Mouse (Mus musculus) heart, embryonic 14.5 days (tissue): ENCODE measurements around the gene Nxt1. TPM values are rescaled to one million over a fixed set of nuclear protein-coding genes. Genes with fewer than 3 reads are reported as not detected.

Experiments used
- ATAC-seq: fragments of 200-750 bp; cut with Nextera tagmentation; 2 replicates; pipeline ENCODE4 v1.8.0; 2017; ENCODE audit warnings: low read depth, moderate TSS enrichment; ENCODE audit not compliant: insufficient number of reproducible peaks, insufficient read depth, low FRiP score
- H3K27ac ChIP-seq, 2 experiments: fragments of 200-500 bp in 1 of 2; fragments of 300-500 bp in 1 of 2; sonication (generic) in 1 of 2; replicated peaks in 1 of 2; 2 replicates each; pipeline ENCODE4 v1.5.1; 2012 to 2014; ENCODE audit warnings: low read depth in 2 of 2, low read length in 2 of 2, control low read depth in 1 of 2, mild to moderate bottlenecking in 1 of 2, mixed read lengths in 1 of 2; ENCODE audit not compliant: control insufficient read depth in 1 of 2, insufficient read depth in 1 of 2
- H3K27me3 ChIP-seq: fragments of 300-500 bp; sonication (generic); 2 replicates; pipeline ENCODE4 v1.6.1; 2014; ENCODE audit warnings: mild to moderate bottlenecking, low read length, control low read depth; ENCODE audit not compliant: control insufficient read depth, insufficient read depth
- H3K36me3 ChIP-seq: fragments of 300-500 bp; sonication (generic); 2 replicates; pipeline ENCODE4 v1.6.1; 2014; ENCODE audit warnings: mild to moderate bottlenecking, control low read depth, low read length, mixed read lengths; ENCODE audit not compliant: control insufficient read depth, insufficient read depth
- H3K4me1 ChIP-seq, 2 experiments: fragments of 200-500 bp in 1 of 2; fragments of 300-500 bp in 1 of 2; sonication (generic) in 1 of 2; 2 replicates each; pipeline ENCODE4 v1.6.1; 2012 to 2014; ENCODE audit warnings: low read length in 2 of 2, control low read depth in 1 of 2, mixed read lengths in 1 of 2; ENCODE audit not compliant: control insufficient read depth in 2 of 2, insufficient read depth in 2 of 2
- H3K4me2 ChIP-seq: fragments of 300-500 bp; sonication (generic); 2 replicates; pipeline ENCODE4 v1.6.1; 2014; ENCODE audit warnings: mild to moderate bottlenecking, low read length
- H3K4me3 ChIP-seq, 2 experiments: fragments of 200-500 bp in 1 of 2; fragments of 300-500 bp in 1 of 2; sonication (generic) in 1 of 2; 2 replicates each; pipeline ENCODE4 v1.5.1; 2012 to 2014; ENCODE audit warnings: low read length in 2 of 2, mild to moderate bottlenecking in 2 of 2, control low read depth in 1 of 2, low read depth in 1 of 2, moderate library complexity in 1 of 2; ENCODE audit not compliant: control insufficient read depth in 1 of 2, insufficient read depth in 1 of 2
- H3K9ac ChIP-seq: fragments of 300-500 bp; sonication (generic); 2 replicates; pipeline ENCODE4 v1.6.1; 2014; ENCODE audit warnings: mild to moderate bottlenecking, low read length
- H3K9me3 ChIP-seq: fragments of 300-500 bp; sonication (generic); 2 replicates; pipeline ENCODE4 v1.6.1; 2016; ENCODE audit warnings: low read length, control low read depth; ENCODE audit not compliant: control insufficient read depth
- WGBS: fragments of 180-500 bp; shearing (Covaris S2); extraction: QIAGEN DNeasy Blood & Tissue Kit; methylation state at CpG from one replicate; pipeline ENCODE4 v1.1.7; 2014; 5-methylcytosine and 5-hydroxymethylcytosine counted together
- polyA plus RNA-seq: library from polyadenylated mRNA; unstranded; fragments of >200 nt; fragmentation: Nextera tagmentation; extraction: Ambion mirVana; gene quantifications from 2 replicates; pipeline ENCODE4 v1.2.1, GENCODE M21; 2014

Gene Nxt1
- polyA plus RNA-seq, 1 experiment from 2014 or later = 52.3 TPM

DNA sequence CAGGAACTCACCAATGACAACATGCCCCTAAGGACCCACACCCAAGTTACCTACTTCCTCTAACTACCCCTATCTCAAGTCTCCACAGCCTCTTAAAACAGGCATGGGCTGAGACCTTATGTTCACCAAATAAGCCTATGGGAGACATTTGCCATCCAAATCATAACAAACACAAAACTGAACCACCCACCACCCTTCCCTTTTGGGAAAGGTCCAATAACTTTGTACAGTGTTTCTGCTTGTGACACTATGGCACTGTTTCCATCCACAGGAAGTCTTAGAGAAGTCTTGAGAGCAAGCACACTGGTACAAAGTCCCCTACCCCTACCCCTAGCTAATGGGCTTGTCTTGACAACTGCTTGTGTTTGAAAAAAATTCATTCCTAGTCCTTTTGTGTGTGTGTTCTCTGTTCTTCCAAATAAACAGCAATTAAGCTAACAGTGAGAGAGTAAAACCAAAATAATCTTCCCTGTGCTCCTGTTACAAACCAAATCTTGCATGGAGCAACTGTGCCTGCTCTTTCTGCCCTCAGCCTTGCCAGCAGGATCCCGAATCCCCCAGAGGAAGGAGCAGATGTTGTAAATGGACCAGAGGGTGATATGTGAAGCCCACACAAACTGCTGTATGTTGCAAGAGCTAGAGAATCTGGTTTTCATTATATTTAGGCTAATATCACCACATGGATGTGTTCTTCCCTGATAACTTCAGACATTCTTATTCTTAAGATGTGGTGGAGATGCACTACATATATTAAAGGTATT, 29.6 kb upstream of the Nxt1 start:
- no peak for ATAC-seq
- H3K9ac ChIP-seq = no peak overlapping the region
- H3K36me3 ChIP-seq = no peaks in the 10 kb centered on the region
- H3K4me1 ChIP-seq = no peaks in the 10 kb centered on the region
- WGBS = 44% methylated on average over 1 of the region's 1 CpGs
- H3K9me3 ChIP-seq = no peaks in the 10 kb centered on the region
- no peak overlapping the region for H3K4me3 ChIP-seq
- no peak overlapping the region for H3K27ac ChIP-seq
- no peak overlapping the region for H3K4me2 ChIP-seq
- no peaks in the 10 kb centered on the region for H3K27me3 ChIP-seq

DNA sequence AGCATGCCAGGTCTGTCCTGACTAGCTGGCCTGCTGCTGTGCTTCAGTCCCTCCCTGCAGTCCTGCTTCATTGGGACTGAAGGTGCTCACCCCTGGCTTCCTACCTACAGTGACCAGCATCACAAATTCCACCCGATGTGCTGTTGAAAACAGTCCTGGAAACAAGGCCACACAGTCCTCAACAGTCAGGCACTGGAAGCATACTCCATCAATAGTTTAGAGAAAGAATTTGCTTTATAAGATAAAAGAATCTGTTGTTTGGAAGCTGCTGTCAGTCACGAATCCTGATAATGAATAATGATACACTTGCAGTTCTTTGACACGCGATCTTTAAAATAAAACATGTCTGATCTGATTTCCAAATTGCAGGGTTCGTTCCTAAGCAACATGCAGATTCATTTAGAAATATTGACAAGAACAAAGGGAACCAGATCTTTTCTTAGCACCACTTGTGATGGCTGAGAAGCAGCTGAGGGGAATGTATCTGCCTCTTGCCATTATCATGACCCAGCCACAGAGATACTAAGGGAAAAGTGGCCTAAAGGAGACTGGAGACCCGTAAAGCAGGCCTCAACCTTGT, 27.9 kb upstream of the Nxt1 start:
- Histone ChIP-seq H3K36me3 (no peaks in the 10 kb centered on the region), H3K9ac (no peak overlapping the region), H3K27ac (no peak overlapping the region), H3K4me1 (no peaks in the 10 kb centered on the region), H3K4me2 (no peak overlapping the region), H3K9me3 (no peaks in the 10 kb centered on the region), H3K27me3 (no peaks in the 10 kb centered on the region), H3K4me3 (no peak overlapping the region)
- 70% methylated on average over 6 of the region's 6 CpGs for WGBS
- no peak for ATAC-seq

DNA sequence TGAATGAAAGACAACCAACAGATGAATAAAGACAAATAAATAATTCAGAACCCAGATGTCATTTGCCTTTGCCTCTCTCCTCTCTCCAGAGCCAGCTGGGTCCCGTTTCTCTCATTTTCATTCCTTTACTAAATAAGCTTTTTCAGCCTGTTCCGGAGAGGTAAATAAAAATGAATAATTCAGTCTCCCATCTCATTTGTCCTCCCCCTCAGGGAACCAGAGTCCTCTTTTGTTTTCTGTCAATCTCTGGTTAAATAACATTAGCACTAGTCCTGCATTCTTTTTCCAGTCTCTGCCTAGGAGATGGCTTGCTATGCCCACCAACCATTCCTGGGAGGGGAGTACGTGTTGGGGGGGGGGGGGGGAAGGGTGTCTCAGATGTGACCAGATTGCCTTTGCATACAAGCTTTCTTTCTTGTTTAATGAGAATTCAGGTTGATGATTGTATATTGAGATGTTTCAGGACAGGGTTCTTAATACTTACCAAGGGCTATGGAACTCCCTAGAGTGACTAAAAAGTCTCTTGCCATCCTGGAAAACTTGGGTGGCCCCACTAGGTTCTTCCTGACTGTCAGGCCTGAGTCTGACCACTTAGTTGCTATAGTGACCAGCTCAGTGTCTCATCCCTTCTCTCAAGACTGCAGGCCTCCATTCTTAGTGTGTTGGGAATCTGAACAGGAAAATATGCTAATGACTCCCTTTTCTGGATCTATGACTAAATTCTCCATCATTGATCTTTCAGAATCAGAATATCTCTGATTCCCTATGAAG, 21.6 kb upstream of the Nxt1 start:
- Histone ChIP-seq H3K27me3 (no peaks in the 10 kb centered on the region), H3K36me3 (no peaks in the 10 kb centered on the region), H3K9ac (no peak overlapping the region), H3K9me3 (no peaks in the 10 kb centered on the region), H3K27ac (no peak overlapping the region), H3K4me2 (no peak overlapping the region), H3K4me1 (no peaks in the 10 kb centered on the region), H3K4me3 (no peak overlapping the region)
- no peak for ATAC-seq
- WGBS = 53% methylated on average over 3 of the region's 3 CpGs

DNA sequence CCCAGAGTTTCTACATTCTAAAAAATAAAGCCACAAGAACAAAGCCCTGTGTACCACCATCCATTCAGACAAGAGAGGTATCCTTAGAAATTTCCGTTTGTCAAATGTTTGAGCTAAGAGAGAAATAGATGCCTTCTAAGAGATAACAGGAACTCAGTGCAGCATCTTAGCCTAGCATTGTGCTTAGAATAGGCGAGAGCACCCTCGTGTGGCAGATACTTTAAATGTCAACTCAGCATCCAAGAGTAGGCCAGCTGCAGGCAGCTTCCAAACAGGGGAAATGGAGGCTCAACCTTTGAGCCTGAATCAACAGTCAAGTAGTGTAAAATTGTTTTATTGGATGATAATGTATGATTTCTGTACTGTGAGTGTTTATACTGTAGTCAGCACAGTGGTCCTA, 17.4 kb upstream of the Nxt1 start:
- Histone ChIP-seq H3K4me1 (no peaks in the 10 kb centered on the region), H3K27ac (no peak overlapping the region), H3K4me3 (no peak overlapping the region), H3K9ac (no peak overlapping the region), H3K9me3 (no peaks in the 10 kb centered on the region), H3K36me3 (no peaks in the 10 kb centered on the region), H3K4me2 (no peak overlapping the region), H3K27me3 (no peaks in the 10 kb centered on the region)
- ATAC-seq = no peak
- 2% methylated on average over 3 of the region's 3 CpGs for WGBS

GRCm38 (mm10) chr2:148663458-148663857, 8.9 kb upstream of the Nxt1 start:
- no peaks in the 10 kb centered on the region for H3K4me1 ChIP-seq
- no peak for ATAC-seq

GRCm38 (mm10) chr2:148677801-148678200, 5.4 kb downstream of the Nxt1 start:
- Histone ChIP-seq H3K27me3 (no peaks in the 10 kb centered on the region), H3K4me1 (peaks cover 17 to 46% of the 10 kb centered on the region in 2 experiments), H3K9me3 (no peaks in the 10 kb centered on the region), H3K9ac (peak overlapping the region; percentile 68), H3K4me2 (peak overlapping the region; percentile 61), H3K4me3 (peak overlapping the region; percentile 49 to 61), H3K27ac (peak overlapping the region; percentile 75 to 87), H3K36me3 (peaks cover 20% of the 10 kb centered on the region)
- 6% methylated on average over 26 of the region's 26 CpGs for WGBS
- ATAC-seq = peak; percentile 5; the same call in 1 of the 2 replicates

More at GRCm38 (mm10) chr2:148663458-148663857, 8.9 kb upstream of the Nxt1 start:
- no peak overlapping the region for H3K27ac ChIP-seq
- H3K4me3 ChIP-seq = no peak overlapping the region
- no peaks in the 10 kb centered on the region for H3K27me3 ChIP-seq
- no peaks in the 10 kb centered on the region for H3K9me3 ChIP-seq
- no peak overlapping the region for H3K4me2 ChIP-seq
- no peaks in the 10 kb centered on the region for H3K36me3 ChIP-seq
- WGBS = 86% methylated on average over 1 of the region's 1 CpGs
- H3K9ac ChIP-seq = no peak overlapping the region

DNA sequence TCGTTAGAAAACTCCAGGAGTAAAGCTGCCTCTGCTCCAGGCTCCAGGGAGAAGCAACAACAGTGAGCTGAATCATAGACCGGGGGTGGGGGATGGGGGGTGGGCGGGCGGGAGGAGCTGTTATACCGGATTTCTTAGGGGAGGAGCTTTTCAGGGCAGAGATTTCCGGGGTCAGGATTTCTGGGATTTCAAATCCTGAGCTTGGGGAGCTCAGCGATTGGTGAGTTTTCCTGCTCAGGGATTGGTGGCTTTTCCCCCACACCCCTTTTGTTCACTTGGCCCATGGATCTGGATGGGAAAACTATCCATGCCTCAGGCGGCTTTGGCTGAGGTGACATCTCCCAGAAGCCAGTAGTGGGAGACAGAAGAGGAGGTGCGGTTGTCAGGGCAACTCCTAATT, 6.9 kb downstream of the Nxt1 start:
- no peak for ATAC-seq
- peaks cover 33% of the 10 kb centered on the region for H3K36me3 ChIP-seq
- no peaks in the 10 kb centered on the region for H3K9me3 ChIP-seq
- no peaks in the 10 kb centered on the region for H3K27me3 ChIP-seq
- H3K4me1 ChIP-seq = peaks cover 13 to 37% of the 10 kb centered on the region in 2 experiments
- H3K27ac ChIP-seq = peak overlapping the region; percentile 91 to 98
- WGBS = 3% methylated on average over 9 of the region's 9 CpGs
- peak overlapping the region; percentile 3 to 24; a peak in 2 of 4 replicates for H3K4me3 ChIP-seq
- peak overlapping the region; percentile 89 for H3K4me2 ChIP-seq
- H3K9ac ChIP-seq = peak overlapping the region; percentile 48
